Mouse (Mus musculus) limb, embryonic 13.5 days (tissue): Measurements from ENCODE around the gene Xlr3b. TPM values are rescaled to one million over a fixed set of nuclear protein-coding genes. Genes with fewer than 3 reads are reported as not detected.

ENCODE experiments used
- polyA plus RNA-seq: library from polyadenylated mRNA; unstranded; fragments of >200 nt; fragmentation: Nextera tagmentation; extraction: Ambion mirVana; gene quantifications from 2 replicates; pipeline ENCODE4 v1.2.1, GENCODE M21; 2015

The Xlr3b gene
- polyA plus RNA-seq, 1 experiment from 2014 or later = 18.5 TPM

Other genes with a start within 250 kb of the Xlr3b start
- 25.0 and 28.4 TPM in 2 replicates for gene Zfp185, start 204.9 kb upstream of the Xlr3b start, polyA plus RNA-seq
- 0.20 and 0.24 TPM in 2 replicates for gene Pnma5, start 155.1 kb upstream of the Xlr3b start, polyA plus RNA-seq
- 0.29 and 0.32 TPM in 2 replicates for gene Pnma3, start 127.4 kb upstream of the Xlr3b start, polyA plus RNA-seq
- gene Xlr4a, start 109.7 kb upstream of the Xlr3b start, polyA plus RNA-seq = 0.65 and 1.2 TPM in 2 replicates
- gene Xlr3a, start 95.1 kb upstream of the Xlr3b start, polyA plus RNA-seq = 2.4 and 2.8 TPM in 2 replicates
- gene Gm14685, start 75.2 kb upstream of the Xlr3b start, polyA plus RNA-seq = 0.06 and 0.10 TPM in 2 replicates
- not detected in 2 replicates for gene Xlr5b, start 43.4 kb upstream of the Xlr3b start, polyA plus RNA-seq
- gene DXBay18, start 42.8 kb upstream of the Xlr3b start, polyA plus RNA-seq = not detected in 2 replicates
- gene Spin2d, start 15.2 kb upstream of the Xlr3b start, polyA plus RNA-seq = not detected in 2 replicates
- 0.56 and 1.2 TPM in 2 replicates for gene Xlr4b, start 22.1 kb downstream of the Xlr3b start, polyA plus RNA-seq
- gene F8a, start 36.1 kb downstream of the Xlr3b start, polyA plus RNA-seq = 10.9 and 12.1 TPM in 2 replicates
- gene Xlr4c, start 50.9 kb downstream of the Xlr3b start, polyA plus RNA-seq = not detected in 2 replicates
- gene Xlr3c, start 73.2 kb downstream of the Xlr3b start, polyA plus RNA-seq = 0.13 and 0.51 TPM in 2 replicates
- 0.09 TPM in 1 of 2 replicates, not detected in the other for gene Xlr5a, start 100.8 kb downstream of the Xlr3b start, polyA plus RNA-seq
- not detected in 2 replicates for gene Xlr5c, start 100.8 kb downstream of the Xlr3b start, polyA plus RNA-seq
- gene Gm45015, start 144.6 kb downstream of the Xlr3b start, polyA plus RNA-seq = not detected in 2 replicates
- gene Zfp275, start 150.4 kb downstream of the Xlr3b start, polyA plus RNA-seq = 19.6 and 23.3 TPM in 2 replicates
- gene Gm18336, start 206.5 kb downstream of the Xlr3b start, polyA plus RNA-seq = not detected in 2 replicates
- gene Zfp92, start 218.9 kb downstream of the Xlr3b start, polyA plus RNA-seq = 0.27 and 0.37 TPM in 2 replicates
- gene Trex2, start 243.1 kb downstream of the Xlr3b start, polyA plus RNA-seq = not detected in 2 replicates